Mouse (Mus musculus) B cell, adult 2 months (primary cell): ENCODE measurements around the gene Tmprss9.

Experiments
- DNase-seq, 2 experiments: peaks; one replicate each; pipeline ENCODE4 v3.0.0; 2022

Gene Tmprss9

GRCm38 (mm10) chr10:80915736-80916135 lies 44.1 kb downstream of the Tmprss9 start:
- DNase-seq = no peak

GRCm38 (mm10) chr10:80917336-80917778 lies 45.7 kb downstream of the Tmprss9 start:
- DNase-seq = peak; percentile 38 to 43

DNA sequence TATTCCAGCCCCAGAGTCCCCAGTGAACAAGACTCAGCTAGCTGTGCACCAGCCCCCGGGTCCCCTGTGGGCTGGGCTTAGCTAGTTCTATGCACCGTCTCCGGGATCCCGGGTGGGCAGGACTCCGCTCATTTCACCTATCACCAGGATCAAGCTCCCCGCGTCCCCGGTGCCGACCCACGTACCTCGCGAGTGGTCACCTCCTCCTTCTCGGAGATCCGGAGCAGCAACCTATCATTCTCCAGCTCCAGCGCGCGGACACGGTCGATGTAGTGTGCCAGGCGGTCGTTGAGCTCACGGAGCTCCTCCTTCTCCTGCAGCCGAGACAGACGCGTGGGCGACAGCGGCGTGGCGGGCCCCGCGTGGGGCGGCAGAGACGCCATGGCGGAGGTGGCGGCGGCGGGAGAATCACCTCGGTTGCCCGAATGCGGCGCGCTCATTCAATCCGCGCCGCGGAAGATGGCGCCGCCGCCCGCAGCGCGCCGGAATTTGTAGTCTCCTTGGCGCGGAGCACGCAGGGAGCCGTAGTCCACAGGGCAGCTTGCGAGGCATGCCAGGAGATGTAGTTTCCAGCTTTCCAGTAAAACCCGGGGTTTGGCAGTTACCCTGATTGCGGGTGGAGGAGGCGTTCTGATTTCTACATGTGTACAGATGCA lies 46.3 kb downstream of the Tmprss9 start, which contains the start of gene Lmnb2:
Gene Lmnb2 (minus strand): TSS at position 467 of the 656 bp plus-strand sequence.
- DNase-seq = peak; percentile 57 to 63

- DNase-seq = no peak
These were observed 50.3 kb downstream of the Tmprss9 start for GRCm38 (mm10) chr10:80921923-80922322.

GRCm38 (mm10) chr10:80925472-80925871 lies 53.8 kb downstream of the Tmprss9 start:
- no peak for DNase-seq

DNA sequence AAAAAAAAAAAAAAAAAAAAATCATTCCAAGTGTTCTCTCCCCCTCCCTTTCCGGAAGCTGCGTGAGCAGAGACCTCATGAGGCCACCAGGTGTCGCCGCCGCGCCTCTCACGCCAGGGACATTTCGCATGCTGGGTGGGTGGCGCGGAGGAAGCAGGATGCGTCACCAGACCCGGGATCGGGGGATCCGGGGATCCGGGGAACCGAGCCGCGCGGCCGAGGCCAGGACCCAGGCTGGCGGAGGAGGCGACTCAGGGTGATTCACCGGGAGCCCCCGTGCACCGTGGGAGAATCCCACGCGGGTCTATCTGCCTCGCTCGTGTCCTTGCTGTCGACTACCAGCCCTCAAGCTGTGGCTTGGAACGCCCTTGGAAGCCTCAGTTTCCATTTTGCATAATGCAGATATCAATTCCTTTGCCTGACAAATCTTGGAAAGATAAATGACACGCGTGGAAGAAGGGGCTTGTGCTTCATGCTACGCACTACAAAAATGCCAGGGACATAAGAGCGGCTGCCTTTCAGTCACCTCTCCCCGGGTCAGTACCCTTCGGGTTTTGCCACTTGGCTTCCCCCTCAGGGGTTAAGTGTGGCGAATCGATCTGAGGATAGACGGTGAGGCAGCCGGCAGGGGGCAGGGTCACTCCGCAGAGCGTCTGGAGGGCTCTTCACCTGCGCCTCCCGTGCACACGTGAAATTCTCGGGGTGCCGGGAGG lies 57.1 kb downstream of the Tmprss9 start:
- DNase-seq = peak; percentile 88 to 90

DNA sequence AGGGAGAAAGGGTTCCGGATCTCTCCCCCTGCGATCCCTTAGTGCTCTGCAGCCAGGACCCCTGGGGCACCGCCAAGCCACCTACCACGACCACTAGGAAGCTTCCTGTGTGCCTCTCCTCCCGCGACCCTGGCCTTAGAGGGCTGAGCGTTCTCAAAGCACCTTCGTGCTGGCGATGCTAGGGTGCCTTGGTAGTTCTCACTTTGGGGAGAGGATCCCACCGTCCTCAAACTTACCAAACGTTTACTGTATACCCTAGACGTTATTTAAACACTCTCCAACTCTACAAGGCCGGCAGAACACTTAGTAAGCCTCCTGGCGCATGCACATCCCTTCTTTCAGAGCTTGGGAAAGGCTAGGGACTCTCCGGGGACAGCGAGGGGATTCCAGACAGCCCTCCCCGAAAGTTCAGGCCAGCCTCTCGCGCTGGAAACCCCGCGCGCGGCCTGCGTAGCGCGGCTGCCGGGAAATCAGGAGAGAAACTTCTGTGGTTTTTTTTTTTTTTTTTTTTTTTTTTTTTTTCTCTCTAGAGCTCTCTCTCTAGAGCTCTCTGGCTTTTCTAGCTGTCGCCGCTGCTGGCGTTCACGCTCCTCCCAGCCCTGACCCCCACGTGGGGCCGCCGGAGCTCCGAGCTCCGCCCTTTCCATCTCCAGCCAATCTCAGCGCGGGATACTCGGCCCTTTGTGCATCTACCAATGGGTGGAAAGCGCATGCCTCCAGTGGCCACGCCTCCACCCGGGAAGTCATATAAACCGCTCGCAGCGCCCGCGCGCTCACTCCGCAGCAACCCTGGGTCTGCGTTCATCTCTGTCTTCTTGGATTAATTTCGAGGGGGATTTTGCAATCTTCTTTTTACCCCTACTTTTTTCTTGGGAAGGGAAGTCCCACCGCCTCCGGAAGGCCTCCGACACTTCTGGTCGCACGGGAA lies 57.9 kb downstream of the Tmprss9 start, which contains the start of gene Gadd45b:
Gene Gadd45b (plus strand): TSS at position 775 of the 928 bp plus-strand sequence.
- DNase-seq = peak; percentile 98 to 99

DNA sequence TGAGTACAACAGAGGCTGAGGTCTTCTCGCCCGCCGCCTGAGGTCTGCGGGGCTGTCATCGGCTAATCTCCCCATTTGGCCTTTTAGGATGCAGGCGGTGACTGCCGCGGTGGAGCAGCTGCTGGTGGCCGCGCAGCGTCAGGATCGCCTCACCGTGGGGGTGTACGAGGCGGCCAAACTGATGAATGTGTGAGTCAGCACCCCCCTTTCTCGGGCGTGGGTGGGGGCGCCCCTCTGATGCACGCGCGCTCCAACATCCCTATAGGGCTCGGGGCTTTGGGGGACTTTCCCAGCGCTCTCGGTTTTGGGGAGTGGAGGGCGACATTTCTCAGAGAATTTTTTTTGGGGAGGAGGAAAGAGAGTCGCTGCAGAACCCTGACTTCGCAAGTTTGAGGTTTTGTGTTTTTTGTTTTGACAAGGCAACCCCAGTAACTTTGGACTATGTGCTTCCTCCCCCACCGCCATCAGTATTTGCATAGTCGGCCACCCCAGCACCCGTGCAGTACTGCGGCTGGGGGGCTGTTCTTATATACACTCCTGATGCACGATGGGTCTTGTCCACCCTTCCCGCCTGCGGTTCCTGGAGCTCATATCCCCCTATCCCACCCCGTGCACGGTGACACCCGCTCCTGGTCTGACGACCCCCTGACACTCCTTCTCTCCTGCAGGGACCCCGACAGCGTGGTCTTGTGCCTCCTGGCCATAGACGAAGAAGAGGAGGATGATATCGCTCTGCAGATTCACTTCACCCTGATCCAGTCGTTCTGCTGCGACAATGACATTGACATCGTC lies 58.9 kb downstream of the Tmprss9 start:
- DNase-seq = peak; percentile 73

DNA sequence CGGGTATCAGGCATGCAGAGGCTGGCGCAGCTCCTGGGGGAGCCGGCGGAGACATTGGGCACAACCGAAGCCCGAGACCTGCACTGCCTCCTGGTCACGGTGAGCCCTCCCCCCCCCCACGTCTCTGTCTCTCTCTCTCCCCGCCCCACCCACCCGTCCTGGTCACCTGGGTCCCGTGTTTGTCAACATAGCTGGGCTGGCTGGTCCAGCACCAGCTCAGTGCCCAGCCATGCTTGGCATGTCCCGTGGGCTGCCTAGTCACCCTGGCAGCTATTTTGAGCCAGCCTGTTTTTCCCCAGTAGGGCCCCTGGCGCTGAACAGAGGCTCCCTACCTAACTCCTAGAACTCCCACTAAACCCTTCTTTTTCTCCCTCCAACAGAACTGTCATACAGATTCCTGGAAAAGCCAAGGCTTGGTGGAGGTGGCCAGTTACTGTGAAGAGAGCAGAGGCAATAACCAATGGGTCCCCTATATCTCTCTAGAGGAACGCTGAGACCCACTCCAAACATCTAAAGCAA lies 59.6 kb downstream of the Tmprss9 start:
- peak; percentile 55 to 57 for DNase-seq

DNA sequence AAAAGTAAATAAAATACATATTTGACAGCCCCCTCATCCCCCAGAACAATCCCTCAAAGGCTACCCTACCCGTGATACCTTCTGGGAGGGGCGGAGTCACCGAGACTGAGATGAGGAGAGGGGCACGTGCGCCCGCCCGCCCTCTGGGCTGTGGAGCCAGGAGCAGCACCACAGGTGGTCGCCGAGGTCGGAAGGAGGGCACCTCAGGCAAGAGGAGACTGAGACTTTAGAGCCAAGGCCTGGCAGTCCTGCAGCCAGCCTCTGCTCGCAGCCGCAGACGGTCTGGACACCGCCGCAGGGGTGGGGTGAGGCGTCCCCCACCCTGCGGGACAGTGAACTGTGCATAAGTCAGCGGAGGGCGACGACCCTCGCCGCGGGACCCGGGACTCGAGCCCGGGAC lies 60.0 kb downstream of the Tmprss9 start:
- peak; percentile 27 to 31 for DNase-seq

DNA sequence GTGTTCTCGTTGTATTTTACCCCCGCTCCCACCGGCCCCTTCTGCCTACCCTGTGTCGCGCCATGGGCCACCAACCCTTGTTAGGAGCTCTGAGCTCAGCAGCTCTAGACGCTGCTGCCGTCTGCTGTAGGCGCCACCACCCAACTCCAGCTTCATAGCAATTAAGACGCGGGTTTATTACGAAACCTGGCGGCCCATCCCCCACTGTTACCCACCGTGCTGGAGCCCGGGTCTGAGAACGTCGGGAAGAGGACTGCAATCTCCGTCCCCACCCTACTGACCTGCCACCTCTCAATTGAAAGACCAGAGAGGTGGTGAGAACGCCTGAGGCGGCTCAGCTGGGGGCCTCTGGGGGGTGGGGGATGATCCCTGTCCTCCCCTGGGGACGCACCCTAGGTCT lies 60.6 kb downstream of the Tmprss9 start:
- peak; percentile 43 to 48 for DNase-seq

DNA sequence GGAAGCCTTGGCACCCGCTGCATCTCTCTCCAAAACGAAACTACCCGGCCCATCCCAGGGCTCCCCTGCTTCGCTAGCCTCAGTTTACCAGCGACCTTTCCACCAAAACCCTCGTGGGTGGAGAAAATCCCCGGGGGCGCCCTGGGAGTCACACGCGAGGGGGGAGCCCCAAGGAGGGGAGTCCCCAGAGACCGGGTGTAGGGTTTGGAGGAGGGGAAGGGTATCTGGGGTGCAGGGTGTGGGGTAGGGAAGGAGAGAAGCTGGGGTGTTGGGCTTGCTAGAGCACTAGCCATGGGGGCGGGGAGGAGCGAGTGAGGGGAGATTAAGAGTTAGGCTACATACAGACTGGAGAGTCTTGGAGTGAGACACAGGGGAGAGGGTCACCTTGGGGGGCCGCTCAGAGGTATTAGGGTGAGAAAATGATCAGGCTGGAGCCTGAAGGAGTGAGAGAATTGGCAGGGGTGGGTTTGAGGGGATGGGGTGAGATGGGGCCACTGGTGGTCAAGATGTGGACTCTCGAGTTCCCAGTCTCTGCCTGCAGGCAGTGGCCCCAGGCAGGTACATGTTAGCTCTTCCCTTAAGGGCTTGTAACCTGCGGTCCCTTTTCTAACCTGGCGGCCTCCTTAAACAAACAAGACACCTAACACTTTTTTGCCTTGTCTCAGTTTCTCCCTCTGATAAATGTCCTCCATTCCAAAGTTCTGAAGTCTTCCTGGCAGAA lies 61.2 kb downstream of the Tmprss9 start:
- DNase-seq = peak; percentile 27 to 38

DNA sequence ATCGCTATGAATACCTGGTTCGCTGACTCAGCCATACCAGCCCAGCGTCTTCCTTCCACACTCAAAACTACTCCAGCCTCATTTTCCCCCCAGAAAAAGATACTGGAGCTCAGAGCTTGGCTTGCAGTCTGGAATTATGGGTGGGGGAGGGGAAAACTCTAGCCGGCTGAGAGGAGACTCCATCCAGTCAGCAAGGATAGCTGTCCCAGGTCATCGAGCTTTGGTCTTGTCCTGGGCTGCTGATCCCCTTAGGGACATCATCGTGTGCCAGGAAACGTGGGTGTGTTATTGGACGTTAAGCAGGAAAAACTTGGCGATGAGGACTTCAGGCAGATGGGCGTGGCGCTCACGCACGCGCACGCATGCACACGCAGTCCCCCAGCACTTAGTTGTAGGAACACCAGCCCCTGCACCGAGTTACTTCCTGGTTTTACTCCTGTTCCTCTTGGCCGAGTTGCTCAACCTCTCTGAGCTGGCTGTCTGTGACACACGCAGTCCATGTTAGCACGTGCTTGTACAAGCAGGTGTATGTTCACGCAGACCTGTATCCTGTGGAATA lies 61.9 kb downstream of the Tmprss9 start:
- DNase-seq = peak; percentile 54 to 56

DNA sequence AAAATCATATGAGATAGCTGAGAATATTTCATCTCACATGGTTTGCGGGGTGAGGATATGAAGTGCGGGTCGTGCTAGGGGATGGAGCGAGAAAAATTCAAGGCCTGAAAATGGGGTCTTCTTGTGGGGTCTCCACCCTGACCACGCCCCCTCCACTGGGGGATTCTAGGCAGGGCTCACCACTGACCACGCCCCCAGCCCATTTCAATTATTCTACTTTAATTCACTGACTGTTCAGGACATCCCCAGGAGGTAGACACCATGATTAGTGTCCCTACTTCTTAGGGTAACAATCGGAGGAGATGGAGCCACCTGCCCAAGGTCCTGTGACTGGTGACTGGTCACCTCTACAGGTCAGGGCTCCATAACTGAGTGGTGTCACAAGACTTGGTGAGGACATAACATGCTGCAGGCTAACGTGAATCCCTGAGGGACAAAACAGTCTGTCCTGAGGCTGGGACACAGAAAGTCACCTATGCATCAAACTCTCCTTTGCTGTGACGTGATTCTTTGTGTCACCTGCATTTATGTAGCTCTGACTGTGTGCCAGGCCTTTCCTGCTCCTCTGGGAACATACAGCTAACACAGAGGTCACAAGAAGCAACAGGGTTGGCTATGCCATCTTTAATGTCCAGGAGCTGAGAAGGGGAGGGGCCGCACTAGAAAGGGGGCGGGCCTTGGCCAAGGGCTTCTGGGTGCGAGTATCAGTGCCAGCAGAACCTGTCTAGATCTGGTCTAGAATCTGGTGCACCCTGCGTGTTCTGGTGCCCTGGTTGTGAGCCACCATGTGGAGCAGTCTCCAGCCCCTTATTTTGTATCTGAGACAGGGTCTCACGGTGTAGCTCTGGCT lies 62.7 kb downstream of the Tmprss9 start:
- no peak for DNase-seq

- DNase-seq = peak; percentile 66 to 75
These were observed 63.6 kb downstream of the Tmprss9 start for GRCm38 (mm10) chr10:80935241-80935640.

DNA sequence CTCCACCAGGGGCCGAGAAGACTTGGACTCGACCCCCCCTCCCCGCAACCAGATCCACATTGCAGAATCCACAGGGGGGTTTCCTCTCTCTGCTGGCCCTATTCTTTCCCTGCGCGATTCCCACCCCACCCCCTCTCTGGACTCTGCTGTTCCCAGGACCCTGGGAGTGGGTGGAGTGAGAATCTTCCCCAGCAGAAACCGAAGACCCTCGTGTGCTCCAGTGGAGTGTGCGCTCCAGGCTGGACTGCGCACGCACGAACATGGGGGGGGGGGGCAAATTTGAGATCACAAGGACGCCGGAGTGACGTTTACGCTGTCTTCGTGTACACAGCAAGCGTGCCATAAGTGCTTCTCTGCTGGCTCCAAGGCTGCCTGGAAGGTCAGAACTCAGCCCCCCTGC lies 64.0 kb downstream of the Tmprss9 start:
- no peak for DNase-seq

DNA sequence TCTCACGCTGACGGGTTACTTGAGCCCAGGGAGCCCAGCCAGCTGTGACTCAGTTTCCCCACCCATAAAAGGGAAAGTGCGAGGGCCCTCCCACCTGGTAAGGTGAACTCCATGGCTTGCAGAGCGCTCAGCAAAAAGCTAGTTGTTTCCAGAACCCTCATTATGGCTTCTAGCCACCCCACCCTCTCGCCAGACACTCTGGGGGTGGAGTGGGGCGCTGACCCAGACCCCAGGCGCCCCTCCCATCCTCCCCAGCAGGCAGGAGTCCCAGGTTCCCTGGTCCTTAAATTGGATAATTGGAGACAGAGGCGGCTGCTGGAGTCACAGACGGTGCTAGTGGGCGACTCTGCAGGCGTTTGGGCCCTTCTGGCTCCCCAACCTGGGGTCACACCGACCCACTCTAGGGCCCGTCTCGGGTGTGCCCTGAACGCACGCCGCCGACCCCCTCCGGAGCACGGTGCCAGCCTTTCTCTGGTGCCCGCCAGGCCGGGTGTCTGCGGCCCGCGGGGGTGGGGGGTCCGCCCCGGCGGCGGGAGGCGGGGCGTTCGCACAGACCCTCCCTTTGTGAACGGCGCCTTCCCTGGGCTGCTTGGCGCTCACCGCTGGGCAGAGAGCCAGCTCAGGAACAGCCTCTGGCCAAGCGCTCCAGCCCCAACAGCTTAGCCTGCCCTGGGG lies 64.6 kb downstream of the Tmprss9 start:
- DNase-seq = no peak

GRCm38 (mm10) chr10:80936810-80937164 lies 65.1 kb downstream of the Tmprss9 start:
- no peak for DNase-seq

DNA sequence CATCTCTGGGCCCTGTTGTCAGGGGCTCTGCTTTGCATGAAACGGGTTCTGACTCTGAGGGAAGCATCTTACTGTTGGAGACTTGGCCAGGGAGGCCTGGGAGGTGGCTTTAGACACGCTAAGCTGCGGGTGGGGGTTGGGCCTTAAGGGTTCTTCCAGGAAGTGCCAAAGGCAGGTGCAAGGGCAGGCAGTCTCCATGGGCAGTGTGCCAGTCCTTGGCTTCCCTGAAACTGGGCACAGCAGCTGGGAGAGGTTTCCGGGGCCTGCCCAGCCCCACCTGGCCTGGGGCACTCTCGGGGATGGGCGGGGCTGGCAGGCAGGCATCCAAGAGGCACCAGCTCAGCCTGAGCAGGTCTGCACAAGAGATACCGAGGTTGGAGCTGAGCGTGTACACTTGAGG lies 66.0 kb downstream of the Tmprss9 start:
- DNase-seq = peak; percentile 23 to 25
